Mouse (Mus musculus): ENCODE data around the gene Gins1.

Gene Gins1

DNA sequence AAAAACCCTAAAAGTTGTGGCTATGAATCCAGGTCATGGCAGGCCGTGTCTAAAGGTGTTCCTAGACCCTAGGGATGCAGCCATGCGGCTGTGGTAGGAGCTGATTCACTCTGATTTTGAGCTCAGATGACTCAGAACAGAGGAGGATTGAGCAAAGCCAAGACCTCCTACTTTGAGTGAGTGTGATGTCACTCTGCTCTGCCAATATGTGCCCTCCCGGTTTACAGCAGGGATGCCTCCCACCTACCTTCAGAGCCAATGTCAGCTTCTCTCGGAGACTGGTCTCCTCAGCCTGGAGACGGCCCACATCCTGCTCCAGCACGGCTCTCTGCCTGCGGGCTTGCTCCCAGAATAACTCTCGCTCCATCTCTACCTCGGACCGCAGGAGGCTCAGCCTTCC is 54.3 kb downstream of the Gins1 start:
- peak; percentile 10 to 22 for DNase-seq (ENCODE audit: low spot score in 2 of 2)

DNA sequence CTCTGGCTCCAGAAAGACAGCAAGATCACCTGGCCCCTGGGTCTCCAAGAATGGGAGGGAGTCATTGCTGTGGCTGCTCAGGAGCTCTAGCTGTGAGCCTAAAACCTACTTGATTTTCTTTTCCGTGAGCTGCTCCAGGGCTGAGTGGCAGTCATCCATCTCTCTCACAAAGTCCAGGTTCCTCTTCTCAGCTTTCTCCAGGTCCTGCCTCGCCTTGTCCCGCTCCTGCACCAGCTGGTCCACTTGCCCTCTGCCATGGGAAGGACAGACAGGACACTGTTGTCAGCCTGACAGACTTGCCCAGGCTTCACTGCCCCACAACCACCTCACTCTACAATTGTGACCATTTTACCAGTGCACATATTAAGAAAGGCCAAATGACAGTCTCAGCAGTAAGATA is 58.0 kb downstream of the Gins1 start:
- DNase-seq (ENCODE audit: low spot score in 2 of 2): no peak

DNA sequence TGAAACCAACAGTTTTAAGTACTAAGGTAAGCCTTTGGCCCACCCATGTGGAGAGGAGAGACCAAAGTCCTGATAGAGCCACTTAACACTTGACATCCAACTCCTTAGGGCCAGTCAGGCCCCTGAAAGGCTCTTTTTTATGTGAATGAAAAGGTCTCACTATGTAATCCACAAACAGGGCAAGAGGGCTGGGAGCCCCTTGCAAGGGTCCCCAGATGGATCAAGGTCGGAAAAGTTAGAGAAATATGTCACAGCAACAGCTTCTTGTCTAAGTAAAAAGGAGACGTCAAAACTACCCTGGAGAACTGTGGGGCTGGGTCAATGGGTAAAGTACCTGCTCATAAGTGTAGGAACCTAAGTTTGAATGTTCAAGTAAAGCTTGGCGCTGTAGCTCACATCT is 59.4 kb downstream of the Gins1 start:
- DNase-seq (ENCODE audit: low spot score in 2 of 2): no peak

DNA sequence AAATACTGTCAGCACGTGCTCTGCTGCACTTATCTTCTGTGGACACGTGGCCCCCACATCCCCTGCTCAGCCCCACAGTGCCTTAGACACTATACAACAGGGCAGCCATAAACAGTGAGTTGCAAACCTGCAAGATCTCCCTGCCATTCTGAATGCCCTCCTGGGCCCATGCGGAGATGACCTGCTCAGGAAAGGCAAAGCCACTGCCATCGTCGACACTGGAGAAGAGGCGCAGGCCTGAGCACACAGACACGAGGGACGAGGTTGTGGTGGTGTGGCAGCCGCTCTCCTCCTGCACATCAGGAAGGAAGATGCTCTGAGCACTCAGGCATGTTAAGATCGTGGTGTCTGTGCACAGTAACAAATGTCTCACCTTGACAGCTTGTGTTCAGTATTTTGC is 60.8 kb downstream of the Gins1 start:
- no peak for DNase-seq (ENCODE audit: low spot score in 2 of 2)

DNA sequence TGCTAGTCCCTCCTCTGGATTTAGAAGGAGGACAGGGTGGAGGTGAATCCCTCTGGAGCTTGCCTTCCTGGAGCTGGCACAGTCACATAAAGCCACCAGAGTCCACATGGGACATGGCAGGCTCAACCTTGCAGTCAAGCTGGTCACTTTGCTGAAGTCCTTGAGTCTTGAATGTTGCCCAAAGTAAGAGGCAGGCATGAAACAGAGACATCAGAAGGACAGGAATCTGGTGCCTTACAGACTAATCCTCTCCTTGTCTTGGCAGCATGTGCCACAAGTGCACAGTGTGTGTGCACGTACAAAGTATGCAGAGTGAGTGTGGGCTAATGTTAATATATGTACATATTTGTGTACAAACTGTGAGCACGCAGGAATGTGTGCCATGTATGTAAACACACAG is 62.3 kb downstream of the Gins1 start:
- DNase-seq (ENCODE audit: low spot score in 2 of 2): no peak

DNA sequence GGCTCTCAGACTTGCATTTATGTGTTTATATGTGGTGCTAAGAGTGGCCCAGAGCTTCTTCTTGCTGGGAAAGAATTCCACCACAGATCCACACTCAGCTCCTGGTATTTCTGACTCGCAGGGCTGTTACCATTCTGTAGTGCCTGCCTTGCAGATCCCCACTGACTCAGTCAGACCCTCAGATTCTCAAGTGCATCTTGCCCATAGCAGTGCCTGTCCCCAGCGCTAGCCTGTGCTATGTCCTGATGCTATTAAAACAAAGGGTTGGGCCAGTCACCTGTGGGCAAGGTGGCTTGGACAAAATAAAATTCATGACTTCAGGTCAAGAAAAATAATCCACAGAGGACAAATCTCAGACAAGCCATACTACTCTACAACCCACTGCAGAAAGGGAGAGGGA is 64.0 kb downstream of the Gins1 start:
- DNase-seq (ENCODE audit: low spot score in 2 of 2): no peak

DNA sequence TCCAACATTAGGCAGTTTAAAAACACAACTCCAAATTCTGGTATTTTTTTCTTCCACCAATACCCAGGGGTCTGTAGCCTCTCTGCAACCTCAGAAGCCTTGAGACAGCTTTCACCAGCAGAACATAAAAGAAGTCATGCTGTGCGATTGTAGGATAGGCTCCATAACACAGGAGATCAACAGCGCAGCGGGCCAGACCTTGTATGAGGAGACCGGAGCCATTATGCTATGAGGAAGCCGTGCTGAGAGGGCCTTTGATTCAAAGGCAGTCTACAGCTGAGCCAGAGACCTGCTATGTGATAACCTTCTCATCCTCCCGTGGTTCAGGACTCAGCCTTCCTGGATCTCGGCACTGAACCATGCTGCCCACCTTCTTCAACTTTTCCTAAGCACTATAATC is 66.7 kb downstream of the Gins1 start:
- no peak for DNase-seq (ENCODE audit: low spot score in 2 of 2)

DNA sequence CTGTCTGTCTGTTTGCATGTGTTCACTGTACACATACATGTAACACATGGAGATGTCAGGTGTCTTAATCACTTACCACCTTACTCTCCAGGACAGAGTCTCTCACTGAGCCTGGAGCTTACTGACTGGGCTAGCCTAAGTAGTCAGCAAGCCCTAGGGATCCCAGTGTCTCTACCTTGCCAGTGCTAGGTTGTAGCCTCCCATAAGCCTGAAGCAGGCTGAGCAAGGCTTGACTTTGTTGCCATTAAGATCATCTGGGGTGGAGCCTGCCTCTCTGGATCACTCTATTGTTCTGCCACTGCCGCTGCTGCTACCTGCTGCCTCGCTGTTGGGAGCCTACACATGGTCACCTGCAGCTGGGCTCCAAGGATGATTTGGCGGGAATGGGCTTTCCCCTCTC is 67.5 kb downstream of the Gins1 start:
- no peak for DNase-seq (ENCODE audit: low spot score in 2 of 2)

DNA sequence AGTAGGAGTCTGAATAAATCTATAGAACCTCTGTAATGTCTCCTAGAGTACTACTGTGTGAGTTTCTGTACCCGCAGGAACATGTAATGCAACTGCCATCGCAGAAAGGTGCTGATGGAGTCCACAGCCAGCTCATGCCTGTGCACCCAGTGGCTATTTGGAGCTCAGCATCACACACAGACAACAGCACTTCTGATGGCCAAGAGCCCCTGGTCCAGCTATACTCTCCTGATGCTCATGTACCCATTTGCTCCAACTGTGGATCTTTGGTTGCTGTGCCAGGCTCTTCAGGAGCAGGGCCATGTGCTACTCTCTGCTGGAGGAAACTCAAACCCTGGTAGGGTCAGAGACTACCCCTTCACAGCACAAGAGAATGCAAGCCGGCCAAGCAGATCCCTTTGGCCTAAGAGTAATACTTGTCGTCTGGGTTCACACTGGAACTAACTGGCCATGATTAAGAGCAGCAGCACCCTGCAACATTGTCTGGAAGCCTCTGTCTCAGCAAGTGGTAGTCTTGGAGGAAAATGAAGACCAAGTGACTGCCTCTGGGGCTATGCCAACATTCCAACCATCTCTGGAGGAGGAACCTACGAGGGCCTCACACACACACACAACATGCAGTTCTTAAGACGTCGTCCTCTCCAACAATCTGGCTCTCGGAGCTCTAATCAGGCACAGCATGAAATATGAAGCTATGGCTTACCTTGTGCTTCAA is 68.4 kb downstream of the Gins1 start:
- no peak for DNase-seq (ENCODE audit: low spot score in 2 of 2)

DNA sequence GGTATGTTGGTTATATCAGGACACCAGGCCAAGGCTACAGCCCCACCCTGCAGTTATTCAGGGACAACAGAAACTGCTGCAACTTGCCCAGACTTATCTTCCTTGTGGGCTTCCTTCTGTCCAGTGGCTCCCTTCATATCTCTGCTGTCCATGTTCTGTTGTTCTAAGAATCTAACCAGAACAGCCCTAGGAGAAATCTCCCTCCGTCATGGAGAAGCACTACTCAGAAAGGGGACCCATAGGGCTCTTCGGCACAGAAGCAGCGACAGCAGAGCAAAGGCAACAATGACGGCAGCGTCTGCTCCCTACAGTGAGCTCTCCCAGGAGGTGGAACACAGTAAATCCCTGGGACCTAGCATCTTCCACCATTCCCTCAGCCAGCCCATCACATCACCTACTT is 71.7 kb downstream of the Gins1 start:
- no peak for DNase-seq (ENCODE audit: low spot score in 2 of 2)

DNA sequence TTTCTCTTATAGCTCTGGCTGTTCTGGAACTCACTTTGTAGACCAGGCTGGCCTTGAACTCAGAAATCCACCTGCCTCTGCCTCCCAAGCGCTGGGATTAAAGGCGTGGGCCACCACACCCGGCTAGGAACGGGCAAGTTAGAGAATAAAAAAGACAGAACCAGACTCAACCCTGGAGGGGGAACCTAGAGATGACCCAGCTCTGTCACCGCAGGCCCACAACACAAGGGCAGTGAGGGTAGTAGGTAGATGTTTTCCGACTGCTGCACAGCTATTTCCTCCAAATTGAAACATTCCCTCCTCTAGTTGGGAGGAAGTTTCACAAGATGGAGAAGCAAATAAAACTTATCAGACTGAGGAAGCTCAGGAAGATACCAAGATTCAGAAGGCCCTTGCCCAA is 72.5 kb downstream of the Gins1 start:
- DNase-seq (ENCODE audit: low spot score in 2 of 2): no peak

DNA sequence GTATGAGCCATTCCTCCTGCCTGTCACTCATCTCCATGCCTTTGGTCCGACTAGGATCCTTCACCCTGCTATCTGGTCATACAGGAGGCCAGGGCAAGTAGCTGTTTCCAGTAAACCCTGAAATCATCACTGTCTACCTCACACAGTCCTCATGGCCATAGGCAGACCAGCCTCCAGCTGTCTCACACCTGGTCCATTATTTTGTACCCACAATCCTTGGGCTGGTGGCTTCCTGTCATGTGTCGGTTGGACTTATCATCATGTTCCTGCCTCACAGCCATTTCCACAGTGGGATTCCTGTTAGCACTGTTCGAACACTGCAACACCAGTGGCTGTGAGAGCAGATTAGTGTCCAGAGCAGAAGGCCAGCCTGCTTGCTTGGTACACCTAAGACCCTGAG is 73.6 kb downstream of the Gins1 start:
- DNase-seq (ENCODE audit: low spot score in 2 of 2): no peak

DNA sequence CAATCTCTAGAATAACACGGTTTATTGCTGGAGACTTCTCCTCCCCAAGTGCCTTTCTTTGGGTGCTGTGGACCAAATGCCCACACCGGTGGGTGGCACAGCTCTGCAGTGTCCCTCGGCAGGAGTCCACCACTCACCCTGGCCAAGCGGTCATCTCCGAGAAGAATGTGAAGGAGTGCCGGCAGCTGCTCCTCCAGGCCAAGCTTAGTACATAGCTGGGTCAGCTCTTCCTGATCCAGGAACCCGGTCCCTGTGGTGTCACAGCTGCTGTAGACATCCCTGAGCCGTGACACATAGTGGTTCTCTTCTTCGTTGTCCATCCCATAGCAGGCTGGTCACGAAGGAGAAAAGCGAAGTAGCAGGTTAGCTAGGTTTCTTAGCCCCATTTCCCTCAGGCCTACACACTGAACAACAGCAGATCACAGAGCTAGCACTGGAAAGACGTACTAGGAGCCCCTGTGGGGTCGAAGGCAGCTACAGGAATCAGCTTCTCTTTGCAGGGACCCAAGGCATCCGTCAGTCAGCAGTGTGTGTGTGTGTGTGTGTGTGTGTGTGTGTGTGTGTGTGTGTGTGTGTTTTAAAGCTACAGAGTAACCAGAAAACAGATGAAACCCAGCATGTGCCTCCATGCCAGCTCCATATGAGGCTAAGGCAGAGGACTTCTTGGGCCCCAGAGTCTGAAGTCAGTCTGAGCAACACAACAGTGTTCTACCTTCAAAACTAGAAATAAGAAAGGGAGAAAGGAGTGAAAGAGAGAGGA is 74.8 kb downstream of the Gins1 start:
- no peak for DNase-seq (ENCODE audit: low spot score in 2 of 2)
